Mouse (Mus musculus) CD8-positive naive resting alpha-beta T cell, adult 2 months (primary cell): Measurements from ENCODE around the gene Eps8l3.

Source experiments
- DNase-seq, 2 experiments: peaks; one replicate each; pipeline ENCODE4 v3.0.0; 2022; ENCODE audit warnings: low read depth in 2 of 2, low spot score in 2 of 2

Eps8l3 gene

GRCm38 (mm10) chr3:107895194-107895719 lies 18.2 kb downstream of the Eps8l3 start:
- no peak for DNase-seq

- DNase-seq = no peak
These were observed 18.9 kb downstream of the Eps8l3 start, which contains the start of gene Gstm5 for GRCm38 (mm10) chr3:107895720-107896569. Gene Gstm5 (plus strand): TSS chr3:107895821.

- no peak for DNase-seq
These were observed 21.7 kb downstream of the Eps8l3 start for GRCm38 (mm10) chr3:107898691-107899090.

GRCm38 (mm10) chr3:107900955-107901673 lies 24.1 kb downstream of the Eps8l3 start:
- DNase-seq = no peak

GRCm38 (mm10) chr3:107905942-107906341 lies 28.9 kb downstream of the Eps8l3 start:
- DNase-seq = no peak

GRCm38 (mm10) chr3:107916674-107917073 lies 39.6 kb downstream of the Eps8l3 start:
- DNase-seq = no peak

GRCm38 (mm10) chr3:107917097-107917496 lies 40.1 kb downstream of the Eps8l3 start:
- DNase-seq = no peak

GRCm38 (mm10) chr3:107917783-107918408 lies 40.9 kb downstream of the Eps8l3 start:
- peak; percentile 24 to 48 for DNase-seq

- no peak for DNase-seq
These were observed 43.3 kb downstream of the Eps8l3 start for GRCm38 (mm10) chr3:107920348-107920747.

- no peak for DNase-seq
These were observed 48.3 kb downstream of the Eps8l3 start for GRCm38 (mm10) chr3:107925335-107925734.

- DNase-seq = no peak
These were observed 50.8 kb downstream of the Eps8l3 start for GRCm38 (mm10) chr3:107927841-107928240.

GRCm38 (mm10) chr3:107928691-107929090 lies 51.7 kb downstream of the Eps8l3 start:
- no peak for DNase-seq

GRCm38 (mm10) chr3:107929243-107929642 lies 52.2 kb downstream of the Eps8l3 start:
- no peak for DNase-seq

GRCm38 (mm10) chr3:107929731-107930130 lies 52.7 kb downstream of the Eps8l3 start:
- no peak for DNase-seq

- no peak for DNase-seq
These were observed 54.1 kb downstream of the Eps8l3 start for GRCm38 (mm10) chr3:107931134-107931533.

GRCm38 (mm10) chr3:107931670-107932069 lies 54.6 kb downstream of the Eps8l3 start, which contains the start of gene Gstm7:
Gene Gstm7 (minus strand): TSS chr3:107931817.
- peak; percentile 64 to 79 for DNase-seq

GRCm38 (mm10) chr3:107932128-107932527 lies 55.1 kb downstream of the Eps8l3 start:
- DNase-seq = no peak

GRCm38 (mm10) chr3:107935268-107935667 lies 58.2 kb downstream of the Eps8l3 start:
- DNase-seq = no peak

GRCm38 (mm10) chr3:107935888-107936287 lies 58.9 kb downstream of the Eps8l3 start:
- no peak for DNase-seq

- DNase-seq = peak; percentile 3 to 15
These were observed 62.4 kb downstream of the Eps8l3 start for GRCm38 (mm10) chr3:107939403-107939802.

GRCm38 (mm10) chr3:107939830-107940229 lies 62.8 kb downstream of the Eps8l3 start:
- DNase-seq = no peak
